Mouse (Mus musculus) neural tube, embryonic 15.5 days (tissue): ENCODE results near the gene A430078G23Rik. TPM values are rescaled to one million over a fixed set of nuclear protein-coding genes. Genes with fewer than 3 reads are reported as not detected.

ENCODE experiments used
- ATAC-seq: fragments of 200-750 bp; cut with Nextera tagmentation; 2 replicates; pipeline ENCODE4 v1.8.0; 2017; ENCODE audit warnings: mild to moderate bottlenecking, moderate TSS enrichment, moderate library complexity; ENCODE audit not compliant: low FRiP score
- H3K27ac ChIP-seq: fragments of 300-500 bp; sonication (generic); replicated peaks from 2 replicates; pipeline ENCODE4 v1.5.1; 2015; ENCODE audit warnings: mild to moderate bottlenecking, inconsistent platforms
- H3K27me3 ChIP-seq: fragments of 300-500 bp; sonication (generic); replicated peaks from 2 replicates; pipeline ENCODE4 v1.6.1; 2015; ENCODE audit warnings: inconsistent platforms
- H3K36me3 ChIP-seq: fragments of 300-500 bp; sonication (generic); 2 replicates; pipeline ENCODE4 v1.6.1; 2015; ENCODE audit warnings: inconsistent platforms
- H3K4me1 ChIP-seq: fragments of 300-500 bp; sonication (generic); 2 replicates; pipeline ENCODE4 v1.6.1; 2015; ENCODE audit warnings: inconsistent platforms
- H3K4me2 ChIP-seq: fragments of 300-500 bp; sonication (generic); 2 replicates; pipeline ENCODE4 v1.6.1; 2015; ENCODE audit warnings: inconsistent platforms, mild to moderate bottlenecking, moderate library complexity
- H3K4me3 ChIP-seq: fragments of 300-500 bp; sonication (generic); replicated peaks from 2 replicates; pipeline ENCODE4 v1.5.1; 2015; ENCODE audit warnings: mild to moderate bottlenecking, inconsistent platforms
- H3K9ac ChIP-seq: fragments of 300-500 bp; sonication (generic); replicated peaks from 2 replicates; pipeline ENCODE4 v1.6.1; 2015; ENCODE audit warnings: mild to moderate bottlenecking, inconsistent platforms
- H3K9me3 ChIP-seq: fragments of 300-500 bp; sonication (generic); replicated peaks from 2 replicates; pipeline ENCODE4 v1.6.1; 2016; ENCODE audit warnings: inconsistent platforms
- WGBS: fragments of 180-500 bp; shearing (Covaris S2); methylation state at CpG from one replicate; pipeline ENCODE4 v1.1.7; 2015; ENCODE audit warnings: mixed read lengths; 5-methylcytosine and 5-hydroxymethylcytosine counted together
- polyA plus RNA-seq: library from polyadenylated mRNA; unstranded; fragments of >200 nt; fragmentation: Nextera tagmentation; extraction: Ambion mirVana; gene quantifications from 2 replicates; pipeline ENCODE4 v1.2.1, GENCODE M21; 2015

A430078G23Rik gene
- polyA plus RNA-seq, 1 experiment from 2014 or later, result not detected

DNA sequence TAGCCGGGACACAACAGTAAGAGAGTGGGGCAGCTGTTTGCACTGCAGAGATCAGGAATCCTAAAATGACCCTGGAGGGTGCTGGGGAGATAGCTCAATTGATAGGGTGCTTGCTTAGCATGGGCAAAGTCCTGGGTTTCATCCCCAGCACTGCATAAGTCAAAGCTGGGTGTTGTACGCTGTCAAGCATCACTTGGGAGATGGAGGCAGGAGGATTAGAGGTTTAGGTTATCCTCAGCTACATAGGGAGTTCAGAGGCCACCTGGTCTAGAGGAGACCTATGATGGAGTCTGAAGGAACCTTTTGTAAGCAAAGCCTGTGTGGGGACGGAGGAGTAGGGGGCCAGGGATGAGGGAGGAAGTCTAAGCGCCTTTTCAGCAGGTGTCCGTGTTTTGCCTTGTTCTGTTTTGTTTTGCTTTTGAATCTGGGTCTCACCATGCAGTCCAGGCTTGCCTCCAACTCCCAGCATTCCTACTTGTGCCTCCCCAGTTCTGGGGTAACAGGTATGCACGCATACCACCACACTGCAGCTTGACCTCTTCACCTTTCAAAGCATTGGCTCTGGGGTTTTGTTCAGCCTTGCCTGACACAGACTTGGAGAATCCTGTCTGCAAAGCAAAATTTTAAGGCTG is 712 bp downstream of the A430078G23Rik start:
- 70% methylated on average over 6 of the region's 6 CpGs for WGBS
- H3K9ac ChIP-seq, result no peak overlapping the region
- H3K27ac ChIP-seq, result no peak overlapping the region
- H3K4me3 ChIP-seq, result no peak overlapping the region
- H3K36me3 ChIP-seq, result no peaks in the 10 kb centered on the region
- no peaks in the 10 kb centered on the region for H3K9me3 ChIP-seq
- no peaks in the 10 kb centered on the region for H3K4me1 ChIP-seq
- no peak overlapping the region for H3K4me2 ChIP-seq
- ATAC-seq, result no peak
- no peaks in the 10 kb centered on the region for H3K27me3 ChIP-seq

DNA sequence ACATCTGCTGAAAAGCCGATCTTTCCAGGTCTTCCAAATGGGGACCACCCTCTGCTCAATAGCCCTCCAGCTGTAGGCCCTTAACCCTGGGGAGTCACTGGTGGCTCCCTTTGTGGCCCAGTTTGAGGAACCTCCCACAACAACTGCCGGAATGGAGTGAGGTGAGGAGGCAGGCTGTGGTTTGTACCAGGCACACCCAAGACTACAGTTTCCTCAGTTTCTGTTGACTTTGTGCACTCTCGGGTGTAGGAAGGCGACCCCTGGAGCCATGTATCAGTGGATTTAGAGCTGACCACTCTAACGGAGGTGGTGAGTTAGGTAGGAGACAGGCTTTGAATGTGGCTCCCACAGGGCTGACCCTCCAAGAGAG is 1.2 kb downstream of the A430078G23Rik start:
- no peak for ATAC-seq
- H3K9me3 ChIP-seq, result no peaks in the 10 kb centered on the region
- H3K4me2 ChIP-seq, result no peak overlapping the region
- no peak overlapping the region for H3K27ac ChIP-seq
- H3K36me3 ChIP-seq, result no peaks in the 10 kb centered on the region
- no peak overlapping the region for H3K4me3 ChIP-seq
- WGBS, result 72% methylated on average over 5 of the region's 5 CpGs
- no peaks in the 10 kb centered on the region for H3K4me1 ChIP-seq
- H3K9ac ChIP-seq, result no peak overlapping the region
- no peaks in the 10 kb centered on the region for H3K27me3 ChIP-seq

DNA sequence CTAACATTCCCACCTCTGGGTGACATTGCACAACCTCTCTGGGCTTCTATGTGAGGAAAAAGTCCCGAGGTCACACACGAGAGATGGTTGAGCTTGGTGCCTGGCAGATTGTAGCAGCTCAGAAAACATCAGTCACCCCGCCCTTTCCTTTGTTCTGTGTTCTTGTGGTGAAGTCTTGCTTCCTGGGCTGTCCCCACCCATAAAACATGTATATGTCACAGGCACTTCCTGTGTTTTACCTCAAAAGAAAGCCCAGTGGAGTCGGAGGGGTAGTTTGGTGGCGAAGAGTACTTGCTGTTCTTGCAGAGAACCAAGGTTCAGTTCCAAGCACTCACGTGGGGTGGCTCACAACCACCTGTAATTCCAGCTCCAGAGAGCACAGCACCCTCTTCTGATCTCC is 2.4 kb downstream of the A430078G23Rik start:
- Histone ChIP-seq H3K36me3 (no peaks in the 10 kb centered on the region), H3K27me3 (no peaks in the 10 kb centered on the region), H3K9ac (no peak overlapping the region), H3K9me3 (no peaks in the 10 kb centered on the region), H3K4me3 (no peak overlapping the region), H3K4me2 (no peak overlapping the region), H3K27ac (no peak overlapping the region), H3K4me1 (no peaks in the 10 kb centered on the region)
- no peak for ATAC-seq
- WGBS, result 84% methylated on average over 6 of the region's 6 CpGs

GRCm38 (mm10) chr8:3358060-3358459 is 4.8 kb downstream of the A430078G23Rik start:
- H3K4me1 ChIP-seq, result no peaks in the 10 kb centered on the region
- H3K4me2 ChIP-seq, result no peak overlapping the region
- no peaks in the 10 kb centered on the region for H3K9me3 ChIP-seq
- H3K4me3 ChIP-seq, result no peak overlapping the region
- WGBS, result 4% methylated on average over 4 of the region's 4 CpGs
- no peak overlapping the region for H3K27ac ChIP-seq
- H3K27me3 ChIP-seq, result no peaks in the 10 kb centered on the region
- no peak; the same call in 1 of the 2 replicates for ATAC-seq
- H3K36me3 ChIP-seq, result no peaks in the 10 kb centered on the region
- no peak overlapping the region for H3K9ac ChIP-seq

GRCm38 (mm10) chr8:3367086-3367485 is 13.9 kb downstream of the A430078G23Rik start:
- Histone ChIP-seq H3K9ac (no peak overlapping the region), H3K27me3 (no peaks in the 10 kb centered on the region), H3K4me3 (no peak overlapping the region), H3K4me2 (no peak overlapping the region), H3K4me1 (no peaks in the 10 kb centered on the region), H3K27ac (no peak overlapping the region), H3K36me3 (no peaks in the 10 kb centered on the region), H3K9me3 (no peaks in the 10 kb centered on the region)
- ATAC-seq, result no peak
- 77% methylated on average over 5 of the region's 5 CpGs for WGBS

- Histone ChIP-seq H3K4me1 (no peaks in the 10 kb centered on the region), H3K27ac (no peak overlapping the region), H3K4me2 (no peak overlapping the region), H3K4me3 (no peak overlapping the region), H3K27me3 (no peaks in the 10 kb centered on the region), H3K9ac (no peak overlapping the region), H3K36me3 (no peaks in the 10 kb centered on the region), H3K9me3 (no peaks in the 10 kb centered on the region)
- no peak for ATAC-seq
- WGBS, result 97% methylated on average over 1 of the region's 1 CpGs
Observed at GRCm38 (mm10) chr8:3368091-3368490, 14.9 kb downstream of the A430078G23Rik start.

GRCm38 (mm10) chr8:3375748-3376147 is 22.5 kb downstream of the A430078G23Rik start:
- Histone ChIP-seq H3K4me3 (no peak overlapping the region), H3K4me1 (no peaks in the 10 kb centered on the region), H3K36me3 (no peaks in the 10 kb centered on the region), H3K27me3 (no peaks in the 10 kb centered on the region), H3K9ac (no peak overlapping the region), H3K9me3 (no peaks in the 10 kb centered on the region), H3K27ac (no peak overlapping the region), H3K4me2 (no peak overlapping the region)
- ATAC-seq, result no peak

- Histone ChIP-seq H3K4me1 (no peaks in the 10 kb centered on the region), H3K27me3 (no peaks in the 10 kb centered on the region), H3K36me3 (no peaks in the 10 kb centered on the region), H3K27ac (no peak overlapping the region), H3K4me3 (no peak overlapping the region), H3K4me2 (no peak overlapping the region), H3K9ac (no peak overlapping the region), H3K9me3 (no peaks in the 10 kb centered on the region)
- ATAC-seq, result no peak
- 68% methylated on average over 11 of the region's 11 CpGs for WGBS
Observed at GRCm38 (mm10) chr8:3376641-3377274, 23.5 kb downstream of the A430078G23Rik start.

GRCm38 (mm10) chr8:3387286-3387685 is 34.1 kb downstream of the A430078G23Rik start:
- H3K4me2 ChIP-seq, result no peak overlapping the region
- H3K4me1 ChIP-seq, result peaks cover 3% of the 10 kb centered on the region
- no peaks in the 10 kb centered on the region for H3K27me3 ChIP-seq
- no peak overlapping the region for H3K4me3 ChIP-seq
- H3K36me3 ChIP-seq, result no peaks in the 10 kb centered on the region
- no peak for ATAC-seq
- no peak overlapping the region for H3K9ac ChIP-seq
- 46% methylated on average over 6 of the region's 6 CpGs for WGBS
- H3K27ac ChIP-seq, result no peak overlapping the region
- no peaks in the 10 kb centered on the region for H3K9me3 ChIP-seq

- Histone ChIP-seq H3K9me3 (no peaks in the 10 kb centered on the region), H3K27me3 (no peaks in the 10 kb centered on the region), H3K4me3 (no peak overlapping the region), H3K27ac (no peak overlapping the region), H3K4me1 (peaks cover 14% of the 10 kb centered on the region), H3K36me3 (no peaks in the 10 kb centered on the region), H3K4me2 (no peak overlapping the region), H3K9ac (no peak overlapping the region)
- 78% methylated on average over 9 of the region's 9 CpGs for WGBS
- no peak for ATAC-seq
Observed at GRCm38 (mm10) chr8:3388591-3389338, 35.5 kb downstream of the A430078G23Rik start.

DNA sequence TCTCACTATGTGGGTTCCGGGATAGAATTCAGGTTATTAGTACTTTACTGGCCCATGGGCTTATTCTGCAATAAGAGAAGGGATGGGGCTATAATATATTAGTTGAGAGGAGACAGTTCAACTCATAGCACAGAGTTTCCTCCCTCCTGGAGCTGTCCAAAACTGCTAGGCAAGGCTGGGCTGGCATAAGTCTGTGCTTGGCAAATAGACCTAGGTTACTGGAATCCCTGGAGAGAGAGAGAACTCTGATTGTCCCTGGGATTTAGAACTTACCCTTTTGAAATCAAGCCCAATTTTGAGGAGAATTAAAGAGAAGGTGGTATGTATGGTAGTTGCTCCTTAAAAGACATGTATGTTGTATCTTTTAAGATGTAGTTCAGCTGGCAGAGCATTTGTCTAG is 36.3 kb downstream of the A430078G23Rik start:
- no peak overlapping the region for H3K9ac ChIP-seq
- H3K4me1 ChIP-seq, result peaks cover 20% of the 10 kb centered on the region
- H3K9me3 ChIP-seq, result no peaks in the 10 kb centered on the region
- no peak overlapping the region for H3K27ac ChIP-seq
- ATAC-seq, result no peak
- no peak overlapping the region for H3K4me2 ChIP-seq
- H3K36me3 ChIP-seq, result no peaks in the 10 kb centered on the region
- H3K4me3 ChIP-seq, result no peak overlapping the region
- no peaks in the 10 kb centered on the region for H3K27me3 ChIP-seq
- 91% methylated on average over 1 of the region's 1 CpGs for WGBS

GRCm38 (mm10) chr8:3392293-3392692 is 39.1 kb downstream of the A430078G23Rik start:
- 48% methylated on average over 4 of the region's 4 CpGs for whole genome bisulfite sequencing
- no peaks in the 10 kb centered on the region for H3K36me3 ChIP-seq

More at GRCm38 (mm10) chr8:3392293-3392692, 39.1 kb downstream of the A430078G23Rik start:
- peak overlapping the region; percentile 84 for H3K4me3 ChIP-seq
- peak overlapping the region; percentile 83 for H3K4me2 ChIP-seq
- peak overlapping the region; percentile 86 for H3K9ac ChIP-seq
- no peaks in the 10 kb centered on the region for H3K9me3 ChIP-seq
- H3K4me1 ChIP-seq, result peaks cover 30% of the 10 kb centered on the region
- no peaks in the 10 kb centered on the region for H3K27me3 ChIP-seq
- no peak overlapping the region for H3K27ac ChIP-seq
- no peak for ATAC-seq
